Mouse (Mus musculus) kidney, embryonic 16.5 days (tissue): ENCODE results near the gene Helz. TPM values are rescaled to one million over a fixed set of nuclear protein-coding genes. Genes with fewer than 3 reads are reported as not detected.
A peak's percentile ranks its signal among the peaks of the same experiment; 100 is the strongest.

ENCODE experiments used
- ATAC-seq: fragments of 200-750 bp; cut with Nextera tagmentation; 2 replicates; pipeline ENCODE4 v1.8.0; 2017; ENCODE audit warnings: moderate TSS enrichment; ENCODE audit not compliant: low FRiP score, low TSS enrichment
- H3K27ac ChIP-seq: fragments of 300-500 bp; sonication (generic); 2 replicates; pipeline ENCODE4 v1.5.1; 2014; ENCODE audit warnings: low read length
- H3K27me3 ChIP-seq: fragments of 300-500 bp; sonication (generic); 2 replicates; pipeline ENCODE4 v1.6.1; 2014; ENCODE audit warnings: low read length, control low read depth, mixed read lengths; ENCODE audit not compliant: insufficient read depth
- H3K36me3 ChIP-seq: fragments of 300-500 bp; sonication (generic); 2 replicates; pipeline ENCODE4 v1.6.1; 2014; ENCODE audit warnings: low read length, control low read depth, mixed read lengths; ENCODE audit not compliant: insufficient read depth
- H3K4me1 ChIP-seq: fragments of 300-500 bp; sonication (generic); 2 replicates; pipeline ENCODE4 v1.6.1; 2014; ENCODE audit warnings: low read length, control low read depth, mixed read lengths; ENCODE audit not compliant: insufficient read depth
- H3K4me2 ChIP-seq: fragments of 300-500 bp; sonication (generic); replicated peaks from 2 replicates; pipeline ENCODE4 v1.6.1; 2014; ENCODE audit warnings: low read depth, low read length
- H3K4me3 ChIP-seq: fragments of 300-500 bp; sonication (generic); 2 replicates; pipeline ENCODE4 v1.5.1; 2014; ENCODE audit warnings: mild to moderate bottlenecking, low read length
- H3K9ac ChIP-seq: fragments of 300-500 bp; sonication (generic); replicated peaks from 2 replicates; pipeline ENCODE4 v1.6.1; 2014; ENCODE audit warnings: low read length
- H3K9me3 ChIP-seq: fragments of 300-500 bp; sonication (generic); 2 replicates; pipeline ENCODE4 v1.6.1; 2016; ENCODE audit warnings: low read length, control low read depth
- WGBS: fragments of 180-500 bp; shearing (Covaris S2); extraction: QIAGEN DNeasy Blood & Tissue Kit; methylation state at CpG from one replicate; pipeline ENCODE4 v1.1.7; 2014; 5-methylcytosine and 5-hydroxymethylcytosine counted together
- polyA plus RNA-seq: library from polyadenylated mRNA; unstranded; fragments of >200 nt; fragmentation: Nextera tagmentation; extraction: Ambion mirVana; gene quantifications from 2 replicates; pipeline ENCODE4 v1.2.1, GENCODE M21; 2015

The Helz gene
- polyA plus RNA-seq, 1 experiment from 2014 or later: 20.1 TPM

- no peak for ATAC-seq
- Histone ChIP-seq H3K27ac (no peak overlapping the region), H3K4me2 (no peak overlapping the region), H3K36me3 (no peaks in the 10 kb centered on the region), H3K9me3 (0 out of 2 replicates have a peak, but pooled peaks cover 5% of the 10 kb centered on the region), H3K27me3 (no peaks in the 10 kb centered on the region), H3K9ac (no peak overlapping the region), H3K4me1 (peaks cover 7% of the 10 kb centered on the region; the same call in 1 of the 2 replicates), H3K4me3 (no peak overlapping the region)
- WGBS: 64% methylated on average over 7 of the region's 7 CpGs
Measured at GRCm38 (mm10) chr11:107721057-107721456, 173.3 kb downstream of the Helz start.

- H3K9ac ChIP-seq: no peak overlapping the region
- H3K4me3 ChIP-seq: no peak overlapping the region
- no peak overlapping the region for H3K4me2 ChIP-seq
- no peak for ATAC-seq
- H3K27me3 ChIP-seq: no peaks in the 10 kb centered on the region
- no peaks in the 10 kb centered on the region for H3K4me1 ChIP-seq
- H3K9me3 ChIP-seq: no peaks in the 10 kb centered on the region
- H3K27ac ChIP-seq: no peak overlapping the region
- H3K36me3 ChIP-seq: no peaks in the 10 kb centered on the region
- WGBS: 79% methylated on average over 8 of the region's 8 CpGs
Measured at GRCm38 (mm10) chr11:107724603-107725002, 176.9 kb downstream of the Helz start.

- no peak for ATAC-seq
- H3K9me3 ChIP-seq: no peaks in the 10 kb centered on the region
- no peak overlapping the region for H3K4me3 ChIP-seq
- WGBS: 69% methylated on average over 13 of the region's 13 CpGs
- H3K9ac ChIP-seq: no peak overlapping the region
- no peak overlapping the region for H3K27ac ChIP-seq
- no peaks in the 10 kb centered on the region for H3K27me3 ChIP-seq
- no peaks in the 10 kb centered on the region for H3K4me1 ChIP-seq
- H3K36me3 ChIP-seq: no peaks in the 10 kb centered on the region
- H3K4me2 ChIP-seq: no peak overlapping the region
Measured at GRCm38 (mm10) chr11:107728073-107728863, 180.5 kb downstream of the Helz start.

GRCm38 (mm10) chr11:107729141-107729540, 181.4 kb downstream of the Helz start:
- H3K27ac ChIP-seq: no peak overlapping the region
- no peaks in the 10 kb centered on the region for H3K9me3 ChIP-seq
- H3K36me3 ChIP-seq: no peaks in the 10 kb centered on the region
- H3K4me1 ChIP-seq: no peaks in the 10 kb centered on the region
- no peak overlapping the region for H3K4me2 ChIP-seq
- no peaks in the 10 kb centered on the region for H3K27me3 ChIP-seq
- 79% methylated on average over 7 of the region's 7 CpGs for WGBS
- no peak for ATAC-seq
- H3K9ac ChIP-seq: no peak overlapping the region
- H3K4me3 ChIP-seq: no peak overlapping the region

- ATAC-seq: no peak
- H3K9ac ChIP-seq: no peak overlapping the region
- H3K36me3 ChIP-seq: no peaks in the 10 kb centered on the region
- no peaks in the 10 kb centered on the region for H3K9me3 ChIP-seq
- H3K27me3 ChIP-seq: no peaks in the 10 kb centered on the region
- no peak overlapping the region for H3K4me2 ChIP-seq
- no peak overlapping the region for H3K27ac ChIP-seq
- WGBS: 70% methylated on average over 4 of the region's 4 CpGs
- no peaks in the 10 kb centered on the region for H3K4me1 ChIP-seq
- no peak overlapping the region for H3K4me3 ChIP-seq
Measured at GRCm38 (mm10) chr11:107730940-107731339, 183.2 kb downstream of the Helz start.

GRCm38 (mm10) chr11:107731498-107731897, 183.8 kb downstream of the Helz start:
- Histone ChIP-seq H3K4me1 (no peaks in the 10 kb centered on the region), H3K9me3 (no peaks in the 10 kb centered on the region), H3K36me3 (no peaks in the 10 kb centered on the region), H3K27ac (no peak overlapping the region), H3K4me3 (no peak overlapping the region), H3K4me2 (no peak overlapping the region), H3K27me3 (no peaks in the 10 kb centered on the region), H3K9ac (no peak overlapping the region)
- 61% methylated on average over 5 of the region's 5 CpGs for WGBS
- no peak for ATAC-seq

GRCm38 (mm10) chr11:107734133-107734532, 186.4 kb downstream of the Helz start:
- no peak for ATAC-seq

GRCm38 (mm10) chr11:107737886-107738285, 190.2 kb downstream of the Helz start:
- Histone ChIP-seq H3K9ac (no peak overlapping the region), H3K27ac (no peak overlapping the region), H3K4me3 (no peak overlapping the region), H3K9me3 (no peaks in the 10 kb centered on the region), H3K36me3 (no peaks in the 10 kb centered on the region), H3K4me2 (no peak overlapping the region), H3K4me1 (peaks cover 6% of the 10 kb centered on the region), H3K27me3 (no peaks in the 10 kb centered on the region)
- WGBS: 78% methylated on average over 6 of the region's 6 CpGs
- no peak for ATAC-seq

More at GRCm38 (mm10) chr11:107734133-107734532, 186.4 kb downstream of the Helz start:
- WGBS: 69% methylated on average over 7 of the region's 7 CpGs
- Histone ChIP-seq H3K9ac (no peak overlapping the region), H3K27ac (no peak overlapping the region), H3K4me2 (no peak overlapping the region), H3K27me3 (no peaks in the 10 kb centered on the region), H3K4me1 (peaks cover 6% of the 10 kb centered on the region), H3K36me3 (no peaks in the 10 kb centered on the region), H3K9me3 (no peaks in the 10 kb centered on the region), H3K4me3 (no peak overlapping the region)

GRCm38 (mm10) chr11:107738418-107739099, 190.8 kb downstream of the Helz start:
- WGBS: 64% methylated on average over 20 of the region's 20 CpGs
- no peaks in the 10 kb centered on the region for H3K9me3 ChIP-seq
- ATAC-seq: peak; percentile 44
- no peak overlapping the region for H3K4me3 ChIP-seq
- peaks cover 6% of the 10 kb centered on the region for H3K4me1 ChIP-seq
- H3K9ac ChIP-seq: no peak overlapping the region
- H3K27me3 ChIP-seq: no peaks in the 10 kb centered on the region
- H3K4me2 ChIP-seq: no peak overlapping the region
- no peaks in the 10 kb centered on the region for H3K36me3 ChIP-seq
- H3K27ac ChIP-seq: no peak overlapping the region

- no peak overlapping the region for H3K9ac ChIP-seq
- H3K4me1 ChIP-seq: peaks cover 6% of the 10 kb centered on the region
- no peaks in the 10 kb centered on the region for H3K27me3 ChIP-seq
- ATAC-seq: peak; percentile 46; the same call in 1 of the 2 replicates
- WGBS: 34% methylated on average over 3 of the region's 3 CpGs
- no peak overlapping the region for H3K27ac ChIP-seq
- no peak overlapping the region for H3K4me3 ChIP-seq
- no peak overlapping the region for H3K4me2 ChIP-seq
- H3K9me3 ChIP-seq: no peaks in the 10 kb centered on the region
- no peaks in the 10 kb centered on the region for H3K36me3 ChIP-seq
Measured at GRCm38 (mm10) chr11:107743100-107743499, 195.4 kb downstream of the Helz start.
